Mouse (Mus musculus) myocyte (in vitro differentiated cells): ENCODE measurements at regions not wholly inside any gene's neighbourhood (a gene's known extent, or its start where the extent isn't known, plus 50 kb on each side); places are given as distances from the start of the nearest gene placed in this dataset.

Experiments used
- CEBPB ChIP-seq: IDR thresholded peaks from 2 replicates; pipeline ENCODE4 v1.6.1; 2011; ENCODE audit warnings: mild to moderate bottlenecking, moderate library complexity; ENCODE audit not compliant: poor library complexity, insufficient read depth, severe bottlenecking
- E2F4 ChIP-seq: IDR thresholded peaks from one replicate; pipeline ENCODE4 v1.6.1; 2011; ENCODE audit warnings: mild to moderate bottlenecking, control low read depth, moderate library complexity; ENCODE audit not compliant: insufficient read depth
- MAX ChIP-seq: IDR thresholded peaks from one replicate; pipeline ENCODE4 v1.6.1; 2011; ENCODE audit warnings: low read depth, mild to moderate bottlenecking, control low read depth
- POLR2A ChIP-seq: IDR thresholded peaks from one replicate; pipeline ENCODE4 v1.6.1; 2011; ENCODE audit warnings: low read depth, mild to moderate bottlenecking, control low read depth, moderate library complexity; ENCODE audit not compliant: insufficient read length
- POLR2AphosphoS2 ChIP-seq: IDR thresholded peaks from one replicate; pipeline ENCODE4 v1.6.1; 2011; ENCODE audit warnings: low read depth, control low read depth; ENCODE audit not compliant: insufficient read length
- SRF ChIP-seq: IDR thresholded peaks from one replicate; pipeline ENCODE4 v1.6.1; 2011; ENCODE audit warnings: low read depth; ENCODE audit not compliant: control insufficient read depth, insufficient read length
- TCF12 ChIP-seq: IDR thresholded peaks from one replicate; pipeline ENCODE4 v1.6.1; 2011; ENCODE audit warnings: mild to moderate bottlenecking, control low read depth; ENCODE audit not compliant: poor library complexity, insufficient read depth, severe bottlenecking
- TCF3 ChIP-seq: IDR thresholded peaks from one replicate; pipeline ENCODE4 v1.6.1; 2011; ENCODE audit warnings: low read depth, control low read depth; ENCODE audit not compliant: insufficient read length
- USF1 ChIP-seq: IDR thresholded peaks from one replicate; pipeline ENCODE4 v1.6.1; 2011; ENCODE audit warnings: low read depth, mild to moderate bottlenecking, control low read depth, moderate library complexity

GRCm38 (mm10) chr3:147412274-147412673, 560.1 kb downstream of the Ttll7 start:
- TF ChIP-seq USF1, result no peak
- no peak for TF ChIP-seq POLR2A
- TF ChIP-seq SRF, result no peak
- no peak for TF ChIP-seq E2F4
- TF ChIP-seq CEBPB, result no peak
- TF ChIP-seq TCF3, result no peak
- TF ChIP-seq TCF12, result no peak
- no peak for TF ChIP-seq POLR2AphosphoS2
- no peak for TF ChIP-seq MAX
